Mouse (Mus musculus): Measurements from ENCODE around the gene Vmn1r223. TPM values are rescaled to one million over a fixed set of nuclear protein-coding genes. Genes with fewer than 3 reads are reported as not detected.

The Vmn1r223 gene
- not detected for total RNA-seq (2023)

GRCm38 (mm10) chr13:23246834-23247233 is at the start of gene Vmn1r223:
TSS of gene Vmn1r223 (plus strand) at chr13:23247134.

GRCm38 (mm10) chr13:23213827-23214226 is 33.1 kb upstream of the Vmn1r223 start, which contains the start of gene Vmn1r221:
TSS of gene Vmn1r221 (plus strand) at chr13:23214127.

GRCm38 (mm10) chr13:23235847-23236246 is 11.1 kb upstream of the Vmn1r223 start, which contains the start of gene Vmn1r222:
TSS of gene Vmn1r222 (minus strand) at chr13:23235947.

Other genes starting within 250 kb of the Vmn1r223 start
- gene Vmn1r213, start 239.5 kb upstream of the Vmn1r223 start, total RNA-seq (2023) = not detected
- gene Vmn1r214, start 216.7 kb upstream of the Vmn1r223 start, total RNA-seq (2023) = not detected
- not detected for gene Vmn1r215, start 179.1 kb upstream of the Vmn1r223 start, total RNA-seq (2023)
- not detected for gene Vmn1r217, start 128.9 kb upstream of the Vmn1r223 start, total RNA-seq (2023)
- gene Vmn1r218, start 114.0 kb upstream of the Vmn1r223 start, total RNA-seq (2023) = not detected
- not detected for gene Vmn1r219, start 87.8 kb upstream of the Vmn1r223 start, total RNA-seq (2023)
- not detected for gene Vmn1r220, start 59.2 kb upstream of the Vmn1r223 start, total RNA-seq (2023)
- not detected for gene Vmn1r221, start 33.0 kb upstream of the Vmn1r223 start, total RNA-seq (2023)
- gene Vmn1r222, start 11.2 kb upstream of the Vmn1r223 start, total RNA-seq (2023) = not detected
- 13.3 TPM for gene Zfp322a, start 122.1 kb downstream of the Vmn1r223 start, total RNA-seq (2023)
- 15.9 TPM for gene Abt1, start 176.7 kb downstream of the Vmn1r223 start, total RNA-seq (2023)
- not detected for gene Btn1a1, start 218.8 kb downstream of the Vmn1r223 start, total RNA-seq (2023)
- gene Btn2a2, start 241.7 kb downstream of the Vmn1r223 start, total RNA-seq (2023) = not detected